In genomic region chr2:4864008-4864816, GRCm38 (mm10) we compare ENCODE assay signal across 9 mouse cellular contexts. TPM values are rescaled to one million over a fixed set of nuclear protein-coding genes. Genes with fewer than 3 reads are reported as not detected.
A peak's percentile ranks its signal among the peaks of the same experiment; 100 is the strongest.
DNase-seq lines count a peak whose midpoint lies in the region; ATAC-seq and TF ChIP-seq lines count a peak whose summit lies in the region.
"Had no signal": no experiment of that assay in that cellular context is flagged by ENCODE, and none has a peak within 500 bp of the region (broad histone marks: within the 10 kb centered on the region; RNA-seq: fewer than 3 reads in every experiment).

No protein-coding gene starts in this region.

- intact Hi-C loops in heart, postnatal 14 days (cut with DNase I) = loop anchor here (1.0 to 10.0 kb wide), 5 partner anchors 147 to 529 kb away; partner anchors contain the start of genes Bend7 and Prpf18

- no peak for TF ChIP-seq EP300 in lung, postnatal 0 days (IDR thresholded peaks at IDR 0.05)

- H3K36me3 ChIP-seq in E14TG2a.4 (ENCODE audit: insufficient read depth, low read length) = no peaks in the 10 kb centered on the region
- no peaks in the 10 kb centered on the region for H3K36me3 ChIP-seq in embryonic facial prominence, embryonic 15.5 days
- no peaks in the 10 kb centered on the region for H3K36me3 ChIP-seq in lung, postnatal 0 days (ENCODE audit: insufficient read depth, low read length)
- H3K36me3 ChIP-seq: limb, embryonic 12.5 days had no signal

- 0 out of 2 replicates have a peak, but pooled peaks cover 3% of the 10 kb centered on the region for H3K9me3 ChIP-seq in E14TG2a.4 (ENCODE audit: low read length)
- no peaks in the 10 kb centered on the region for H3K9me3 ChIP-seq in embryonic facial prominence, embryonic 15.5 days (replicated peaks)
- no peaks in the 10 kb centered on the region for H3K9me3 ChIP-seq in lung, postnatal 0 days (ENCODE audit: low read length)
- H3K9me3 ChIP-seq: limb, embryonic 12.5 days had no signal

- TF ChIP-seq CTCF in E14TG2a.4 (conservative IDR thresholded peaks at IDR 0.05; ENCODE audit: low read length) = peak; percentile 99
- TF ChIP-seq CTCF in lung, postnatal 0 days (IDR thresholded peaks at IDR 0.05) = peak; percentile 95

- DNase-seq in adrenal gland, postnatal 4 days (ENCODE audit: low spot score in 2 of 2) = peak; percentile 59 to 66
- DNase-seq in heart, postnatal 14 days = peak; percentile 72 to 88
- DNase-seq in large intestine, adult 2 months (ENCODE audit: low read depth, low spot score) = peak; percentile 55
- peak; percentile 71 for DNase-seq in lung, postnatal 0 days (ENCODE audit: low spot score)
- peak; percentile 87 for DNase-seq in ovary, postnatal 14 days (ENCODE audit: low spot score)
- DNase-seq in thymus, postnatal 10 days (ENCODE audit: low spot score in 2 of 2) = peak; percentile 14 to 66

- H3K9ac ChIP-seq in embryonic facial prominence, embryonic 15.5 days = no peak overlapping the region
- no peak overlapping the region for H3K9ac ChIP-seq in lung, postnatal 0 days (replicated peaks; ENCODE audit: low read depth)
- H3K9ac ChIP-seq: limb, embryonic 12.5 days had no signal

- no peak overlapping the region for H3K4me2 ChIP-seq in embryonic facial prominence, embryonic 15.5 days (replicated peaks)
- H3K4me2 ChIP-seq in lung, postnatal 0 days (replicated peaks; ENCODE audit: low read depth, low read length) = no peak overlapping the region
- H3K4me2 ChIP-seq: limb, embryonic 12.5 days had no signal

- ATAC-seq in embryonic facial prominence, embryonic 15.5 days (ENCODE audit: insufficient number of reproducible peaks, low FRiP score, low TSS enrichment, low read depth) = peak; percentile 72; the same call in 1 of the 2 replicates
- peak; percentile 83 for ATAC-seq in lung, postnatal 0 days

- H3K27ac ChIP-seq in embryonic facial prominence, embryonic 15.5 days (replicated peaks) = 0 out of 2 replicates have a peak overlapping the region, but pooled peaks have one; percentile 4
- H3K27ac ChIP-seq in lung, postnatal 0 days (ENCODE audit: low read length) = no peak overlapping the region
- H3K27ac ChIP-seq: limb, embryonic 12.5 days had no signal

- H3K27me3 ChIP-seq in E14TG2a.4 (ENCODE audit: insufficient read depth, low read length) = no peaks in the 10 kb centered on the region
- no peaks in the 10 kb centered on the region for H3K27me3 ChIP-seq in embryonic facial prominence, embryonic 15.5 days
- no peaks in the 10 kb centered on the region for H3K27me3 ChIP-seq in lung, postnatal 0 days (replicated peaks; ENCODE audit: insufficient read depth, low read length)
- H3K27me3 ChIP-seq: limb, embryonic 12.5 days had no signal

- WGBS in embryonic facial prominence, embryonic 15.5 days = 39% methylated on average over 7 of the region's 7 CpGs
- 39% methylated on average over 7 of the region's 7 CpGs for WGBS in large intestine, adult 2 months
- WGBS in lung, postnatal 0 days = 27% methylated on average over 7 of the region's 7 CpGs

- H3K4me3 ChIP-seq in E14TG2a.4 (replicated peaks; ENCODE audit: low read length) = no peak overlapping the region
- no peak overlapping the region for H3K4me3 ChIP-seq in embryonic facial prominence, embryonic 15.5 days (replicated peaks)
- no peak overlapping the region for H3K4me3 ChIP-seq in lung, postnatal 0 days (ENCODE audit: low read depth, low read length)
- H3K4me3 ChIP-seq: limb, embryonic 12.5 days had no signal

- H3K4me1 ChIP-seq in E14TG2a.4 (replicated peaks; ENCODE audit: low read depth, low read length) = peaks cover 15% of the 10 kb centered on the region
- 0 out of 2 replicates have a peak, but pooled peaks cover 5% of the 10 kb centered on the region for H3K4me1 ChIP-seq in embryonic facial prominence, embryonic 15.5 days
- H3K4me1 ChIP-seq in lung, postnatal 0 days (ENCODE audit: insufficient read depth, low read depth, low read length) = no peaks in the 10 kb centered on the region
- H3K4me1 ChIP-seq: limb, embryonic 12.5 days had no signal

RNA-seq across cellular contexts. Expression of gene Sephs1, which starts 17.2 kb away (rescaled TPM):
- total RNA-seq in adrenal gland, postnatal 4 days (2021) = 10 to 100 TPM; 78.2 to 79.3 TPM
- polyA plus RNA-seq in embryonic facial prominence, embryonic 15.5 days (2015; fragmentation: Nextera tagmentation; extraction: Ambion mirVana) = 68.6 and 71.6 TPM in 2 replicates
- 10 to 100 TPM; 18.8 to 19.3 TPM for total RNA-seq in heart, postnatal 14 days (2021)
- 13.7 and 18.7 TPM in 2 replicates for polyA plus RNA-seq in large intestine, adult 2 months (2012; rRNA removed)
- 34.3 and 34.6 TPM in 2 replicates for polyA plus RNA-seq in lung, postnatal 0 days (2015; fragmentation: Nextera tagmentation; extraction: Ambion mirVana)

RNA-seq across cellular contexts. Expression of gene Phyh, which starts 54.6 kb away (rescaled TPM):
- total RNA-seq in adrenal gland, postnatal 4 days (2021) = 100 to 1,000 TPM; 161 to 194 TPM
- polyA plus RNA-seq in embryonic facial prominence, embryonic 15.5 days (2015; fragmentation: Nextera tagmentation; extraction: Ambion mirVana) = 44.5 and 46.5 TPM in 2 replicates
- total RNA-seq in heart, postnatal 14 days (2021) = 100 to 1,000 TPM; 532 to 534 TPM
- 87.0 and 115 TPM in 2 replicates for polyA plus RNA-seq in large intestine, adult 2 months (2012; rRNA removed)
- polyA plus RNA-seq in lung, postnatal 0 days (2015; fragmentation: Nextera tagmentation; extraction: Ambion mirVana) = 76.5 and 86.9 TPM in 2 replicates
